ENCODE assay signal across 24 mouse cellular contexts in genomic region chr3:153802640-153803039, GRCm38 (mm10). TPM values are rescaled to one million over a fixed set of nuclear protein-coding genes. Genes with fewer than 3 reads are reported as not detected.
DNase-seq lines count a peak whose midpoint lies in the region; ATAC-seq and TF ChIP-seq lines count a peak whose summit lies in the region.
"Had no signal": no experiment of that assay in that cellular context is flagged by ENCODE, and none has a peak within 500 bp of the region (broad histone marks: within the 10 kb centered on the region; RNA-seq: fewer than 3 reads in every experiment).

No protein-coding gene starts in this region.

- DNase-seq in heart, adult 8-10 months (ENCODE audit: low spot score) = no peak
- peak; percentile 80 for DNase-seq in liver, embryonic 13.5 days
- DNase-seq in hindbrain, embryonic 11.5 days (ENCODE audit: low spot score) = no peak
- no peak for DNase-seq in right cerebral cortex, postnatal 36 days (ENCODE audit: low spot score in 2 of 2)
- DNase-seq in midbrain, postnatal 0 days (ENCODE audit: low spot score) = no peak
- DNase-seq: B cell, adult 2 months; cerebellum, postnatal 10 days; forebrain, postnatal 0 days; gastrocnemius, postnatal 36 days; kidney, adult 18-20 months; layer of hippocampus, postnatal 36 days; lung, adult 2 months; right cerebral cortex, postnatal 4 days; thymus, adult 18-20 months; thymus, postnatal 4 days had no signal

- WGBS in heart, embryonic 13.5 days = 75% methylated on average over 5 of the region's 5 CpGs
- WGBS in liver, embryonic 13.5 days (ENCODE audit: insufficient replicate concordance) = 38% methylated on average over 5 of the region's 5 CpGs
- 86% methylated on average over 5 of the region's 5 CpGs for WGBS in hindbrain, embryonic 11.5 days
- WGBS in midbrain, postnatal 0 days = 90% methylated on average over 5 of the region's 5 CpGs

- H3K27me3 ChIP-seq in heart, embryonic 13.5 days (replicated peaks) = peaks cover 4% of the 10 kb centered on the region; the same call in 1 of the 2 replicates
- no peaks in the 10 kb centered on the region for H3K27me3 ChIP-seq in liver, embryonic 13.5 days
- no peaks in the 10 kb centered on the region for H3K27me3 ChIP-seq in hindbrain, embryonic 11.5 days (ENCODE audit: control insufficient read depth, insufficient read depth, low read length)
- no peaks in the 10 kb centered on the region for H3K27me3 ChIP-seq in midbrain, postnatal 0 days (ENCODE audit: insufficient read depth, low read length)
- H3K27me3 ChIP-seq: embryonic facial prominence, embryonic 12.5 days; hindbrain, embryonic 12.5 days had no signal

- no peak overlapping the region for H3K4me2 ChIP-seq in heart, embryonic 13.5 days
- peak overlapping the region; percentile 42 for H3K4me2 ChIP-seq in liver, embryonic 13.5 days
- no peak overlapping the region for H3K4me2 ChIP-seq in hindbrain, embryonic 11.5 days (replicated peaks; ENCODE audit: low read depth, low read length)
- no peak overlapping the region for H3K4me2 ChIP-seq in midbrain, postnatal 0 days (ENCODE audit: low read depth, low read length, poor library complexity, severe bottlenecking)
- H3K4me2 ChIP-seq: embryonic facial prominence, embryonic 12.5 days; hindbrain, embryonic 12.5 days had no signal

- ATAC-seq in heart, embryonic 13.5 days (ENCODE audit: extremely low read depth, insufficient number of reproducible peaks, low FRiP score, low TSS enrichment) = peak; percentile 66; the same call in 1 of the 2 replicates
- ATAC-seq in erythroblast, adult 5-6 weeks (replicated peaks; ENCODE audit: low FRiP score, poor library complexity, severe bottlenecking) = peak; percentile 89
- peak; percentile 91 for ATAC-seq in liver, embryonic 13.5 days (ENCODE audit: low read depth)
- no peak for ATAC-seq in hindbrain, embryonic 11.5 days (ENCODE audit: low FRiP score)
- ATAC-seq in midbrain, postnatal 0 days (ENCODE audit: low FRiP score) = no peak
- ATAC-seq: forebrain, postnatal 0 days; midbrain, embryonic 16.5 days had no signal

- no peak overlapping the region for H3K27ac ChIP-seq in heart, embryonic 13.5 days (replicated peaks)
- H3K27ac ChIP-seq in liver, embryonic 13.5 days = peak overlapping the region; percentile 91
- no peak overlapping the region for H3K27ac ChIP-seq in hindbrain, embryonic 11.5 days (ENCODE audit: low read depth, low read length)
- no peak overlapping the region for H3K27ac ChIP-seq in midbrain, postnatal 0 days (ENCODE audit: low read depth, low read length)
- H3K27ac ChIP-seq: embryonic facial prominence, embryonic 12.5 days; hindbrain, embryonic 12.5 days; kidney, postnatal 0 days had no signal

- H3K9ac ChIP-seq in heart, embryonic 13.5 days = no peak overlapping the region
- peak overlapping the region; percentile 63 for H3K9ac ChIP-seq in liver, embryonic 13.5 days
- H3K9ac ChIP-seq in hindbrain, embryonic 11.5 days (ENCODE audit: low read depth, low read length) = no peak overlapping the region
- no peak overlapping the region for H3K9ac ChIP-seq in midbrain, postnatal 0 days (replicated peaks; ENCODE audit: low read length, poor library complexity, severe bottlenecking)
- H3K9ac ChIP-seq: embryonic facial prominence, embryonic 12.5 days; forebrain, postnatal 0 days; hindbrain, embryonic 12.5 days had no signal

- no peak for TF ChIP-seq CTCF in midbrain, postnatal 0 days (IDR thresholded peaks at IDR 0.05)

- H3K4me1 ChIP-seq in heart, embryonic 13.5 days = peaks cover 17% of the 10 kb centered on the region
- H3K4me1 ChIP-seq in liver, embryonic 13.5 days (replicated peaks) = peaks cover 100% of the 10 kb centered on the region
- peaks cover 3% of the 10 kb centered on the region; the same call in 1 of the 2 replicates for H3K4me1 ChIP-seq in hindbrain, embryonic 11.5 days (replicated peaks; ENCODE audit: control insufficient read depth, insufficient read depth, low read length)
- H3K4me1 ChIP-seq in midbrain, postnatal 0 days (ENCODE audit: insufficient read depth, low read length) = peaks cover 5% of the 10 kb centered on the region; the same call in 1 of the 2 replicates

- H3K4me3 ChIP-seq in heart, embryonic 13.5 days = no peak overlapping the region
- H3K4me3 ChIP-seq in liver, embryonic 13.5 days (replicated peaks) = no peak overlapping the region
- no peak overlapping the region for H3K4me3 ChIP-seq in hindbrain, embryonic 11.5 days (ENCODE audit: low read depth, low read length)
- H3K4me3 ChIP-seq in midbrain, postnatal 0 days (ENCODE audit: low read depth, low read length) = no peak overlapping the region
- H3K4me3 ChIP-seq: embryonic facial prominence, embryonic 12.5 days; hindbrain, embryonic 12.5 days had no signal

- no peaks in the 10 kb centered on the region for H3K9me3 ChIP-seq in heart, embryonic 13.5 days
- no peaks in the 10 kb centered on the region for H3K9me3 ChIP-seq in liver, embryonic 13.5 days (replicated peaks)
- H3K9me3 ChIP-seq in hindbrain, embryonic 11.5 days (ENCODE audit: control insufficient read depth, low read length) = no peaks in the 10 kb centered on the region
- no peaks in the 10 kb centered on the region for H3K9me3 ChIP-seq in midbrain, postnatal 0 days (ENCODE audit: low read length)
- H3K9me3 ChIP-seq: embryonic facial prominence, embryonic 12.5 days; hindbrain, embryonic 12.5 days had no signal

- H3K36me3 ChIP-seq in heart, embryonic 13.5 days = no peaks in the 10 kb centered on the region
- no peaks in the 10 kb centered on the region for H3K36me3 ChIP-seq in liver, embryonic 13.5 days
- no peaks in the 10 kb centered on the region for H3K36me3 ChIP-seq in hindbrain, embryonic 11.5 days (ENCODE audit: control insufficient read depth, insufficient read depth, low read length)
- H3K36me3 ChIP-seq in midbrain, postnatal 0 days (ENCODE audit: insufficient read depth, low read length) = no peaks in the 10 kb centered on the region
- H3K36me3 ChIP-seq: embryonic facial prominence, embryonic 12.5 days; hindbrain, embryonic 12.5 days had no signal

RNA-seq across cellular contexts. Expression of gene Asb17, which starts 41.4 kb away (rescaled TPM):
- polyA plus RNA-seq in heart, embryonic 13.5 days (2015; fragmentation: Nextera tagmentation; extraction: Ambion mirVana) = 0.23 and 0.37 TPM in 2 replicates
- not detected for total RNA-seq in heart, adult 8-10 months (2022)
- total RNA-seq in erythroblast, adult 5-6 weeks (2015; ENCODE audit: low replicate concordance) = not detected in 2 replicates
- total RNA-seq in erythroblast, adult 5-6 weeks (2017; ENCODE audit: low replicate concordance) = 0.77 and 0.84 TPM in 2 replicates
- 6.4 TPM in 2 replicates for polyA plus RNA-seq in liver, embryonic 13.5 days (2015; fragmentation: Nextera tagmentation; extraction: Ambion mirVana)
- 0.25 and 0.86 TPM in 2 replicates for polyA plus RNA-seq in hindbrain, embryonic 11.5 days (2014; fragmentation: Nextera tagmentation; extraction: Ambion mirVana)
- total RNA-seq in midbrain, postnatal 0 days (2014; rRNA removed) = 0.44 TPM in 1 of 2 replicates, not detected in the other
- 0.07 TPM in 1 of 2 replicates, not detected in the other for polyA plus RNA-seq in midbrain, postnatal 0 days (2015; fragmentation: Nextera tagmentation; extraction: Ambion mirVana)
- total RNA-seq: adrenal gland, adult 18-20 months; forebrain, postnatal 0 days; gastrocnemius, postnatal 36 days; layer of hippocampus, adult 18-20 months; layer of hippocampus, postnatal 36 days; neutrophil, adult 5-6 weeks had no signal
- polyA plus RNA-seq: forebrain, postnatal 0 days; kidney, postnatal 0 days; lung, adult 2 months had no signal

Comparison
In these comparisons a context has a peak if more than half of its experiments do, and no peak if none do; other contexts are left out.
1. ATAC-seq: peak in heart, embryonic 13.5 days (single experiment), erythroblast, adult 5-6 weeks (single experiment) and liver, embryonic 13.5 days (single experiment); none in hindbrain, embryonic 11.5 days (single experiment) and midbrain, postnatal 0 days (single experiment).